Comparison of ENCODE assay signal across 9 mouse cellular contexts in genomic region chr5:131775222-131775621, GRCm38 (mm10).
DNase-seq lines count a peak whose midpoint lies in the region; ATAC-seq lines count a peak whose summit lies in the region.
"Had no signal": no experiment of that assay in that cellular context is flagged by ENCODE, and none has a peak within 500 bp of the region (broad histone marks: within the 10 kb centered on the region; RNA-seq: fewer than 3 reads in every experiment).

No protein-coding gene starts in this region.

- ATAC-seq in forebrain, embryonic 14.5 days: peak; percentile 95
- ATAC-seq in erythroblast, adult 5-6 weeks (replicated peaks; ENCODE audit: low FRiP score, poor library complexity, severe bottlenecking): no peak

- peak overlapping the region; percentile 15; the same call in 1 of the 2 replicates for H3K4me2 ChIP-seq in forebrain, embryonic 14.5 days (ENCODE audit: low read length)
- H3K4me2 ChIP-seq: liver, embryonic 13.5 days had no signal

- H3K27me3 ChIP-seq in forebrain, embryonic 14.5 days (replicated peaks; ENCODE audit: control insufficient read depth, insufficient read depth, low read length): no peaks in the 10 kb centered on the region
- H3K27me3 ChIP-seq in limb, embryonic 10.5 days (ENCODE audit: low read depth, poor library complexity, severe bottlenecking): peaks cover 4% of the 10 kb centered on the region; the same call in 1 of the 2 replicates

- H3K4me1 ChIP-seq in forebrain, embryonic 14.5 days (ENCODE audit: control insufficient read depth, insufficient read depth, low read length): peaks cover 24% of the 10 kb centered on the region
- H3K4me1 ChIP-seq in limb, embryonic 10.5 days: peaks cover 33% of the 10 kb centered on the region
- H3K4me1 ChIP-seq: liver, embryonic 13.5 days had no signal

- 0 out of 2 replicates have a peak overlapping the region, but pooled peaks have one; percentile 9 for H3K9ac ChIP-seq in forebrain, embryonic 14.5 days (ENCODE audit: low read length)
- H3K9ac ChIP-seq: liver, embryonic 13.5 days had no signal

- H3K36me3 ChIP-seq in forebrain, embryonic 14.5 days (ENCODE audit: control insufficient read depth, insufficient read depth, low read length): no peaks in the 10 kb centered on the region
- H3K36me3 ChIP-seq in limb, embryonic 10.5 days: no peaks in the 10 kb centered on the region
- H3K36me3 ChIP-seq: liver, embryonic 13.5 days had no signal

- peak; percentile 16 for DNase-seq in right cerebral cortex, postnatal 4 days
- DNase-seq in right cerebral cortex, postnatal 14 days: no peak
- DNase-seq in forebrain, embryonic 14.5 days (ENCODE audit: low spot score): peak; percentile 93
- peak; percentile 70 for DNase-seq in limb, embryonic 10.5 days (ENCODE audit: low spot score)
- no peak for DNase-seq in ovary, postnatal 36 days (ENCODE audit: low spot score)
- DNase-seq in lung, postnatal 14 days: no peak
- DNase-seq in thymus, adult 18-20 months: no peak
- DNase-seq: liver, embryonic 13.5 days had no signal

- peak overlapping the region; percentile 70 for H3K27ac ChIP-seq in forebrain, embryonic 14.5 days (ENCODE audit: low read depth, low read length)
- H3K27ac ChIP-seq in limb, embryonic 10.5 days: peak overlapping the region; percentile 76
- H3K27ac ChIP-seq: liver, embryonic 13.5 days had no signal

- H3K9me3 ChIP-seq in forebrain, embryonic 14.5 days (replicated peaks; ENCODE audit: control insufficient read depth, low read length): no peaks in the 10 kb centered on the region
- no peaks in the 10 kb centered on the region for H3K9me3 ChIP-seq in limb, embryonic 10.5 days (replicated peaks)
- H3K9me3 ChIP-seq: liver, embryonic 13.5 days had no signal

- WGBS in forebrain, embryonic 14.5 days: 6% methylated on average over 12 of the region's 12 CpGs
- 29% methylated on average over 12 of the region's 12 CpGs for WGBS in limb, embryonic 10.5 days

- H3K4me3 ChIP-seq in forebrain, embryonic 14.5 days (ENCODE audit: low read depth, low read length): no peak overlapping the region
- peak overlapping the region; percentile 26 for H3K4me3 ChIP-seq in limb, embryonic 10.5 days
- H3K4me3 ChIP-seq: liver, embryonic 13.5 days had no signal

Comparison
In these comparisons a context has a peak if more than half of its experiments do, and no peak if none do; other contexts are left out.
1. DNase-seq: peak in right cerebral cortex, postnatal 4 days (single experiment), forebrain, embryonic 14.5 days (single experiment) and limb, embryonic 10.5 days (single experiment); none in right cerebral cortex, postnatal 14 days (single experiment), ovary, postnatal 36 days (single experiment), lung, postnatal 14 days (single experiment) and thymus, adult 18-20 months (0 of 2).